Mouse (Mus musculus) brain, embryonic 14.5 days (tissue): ENCODE data around the gene Taf1a. TPM values are rescaled to one million over a fixed set of nuclear protein-coding genes. Genes with fewer than 3 reads are reported as not detected.
"Not testable (repeated sequence)": the region's sequence is repeated elsewhere in the genome, so short reads cannot be mapped to it uniquely, and the experiment has no call there.

Experiments used
- DNase-seq: peaks from one replicate; pipeline ENCODE4 v3.0.0-alpha.2; 2011; ENCODE audit warnings: low read depth
- CTCF ChIP-seq: fragments of 200-500 bp; IDR thresholded peaks from 2 replicates; pipeline ENCODE4 v1.5.1; 2012; ENCODE audit warnings: inconsistent platforms, mild to moderate bottlenecking, moderate library complexity, borderline replicate concordance; ENCODE audit not compliant: insufficient read depth, insufficient read length; ENCODE audit errors: extremely low read depth
- POLR2A ChIP-seq: fragments of 200-500 bp; IDR thresholded peaks from 2 replicates; pipeline ENCODE4 v1.6.1; 2012; ENCODE audit warnings: mild to moderate bottlenecking, inconsistent platforms, borderline replicate concordance; ENCODE audit not compliant: poor library complexity, insufficient read depth, insufficient read length, severe bottlenecking; ENCODE audit errors: extremely low read depth
- polyA plus RNA-seq: library from polyadenylated mRNA; depleted of rRNA; stranded (reverse); fragments of >200 nt; gene quantifications from 2 replicates; pipeline ENCODE4 v1.2.3, GENCODE M21; 2012

Taf1a gene
- polyA plus RNA-seq, 1 experiment = 24.5 TPM

- DNase-seq = peak; percentile 99
- TF ChIP-seq POLR2A (peak; percentile 75), CTCF (no peak)
Observed at GRCm38 (mm10) chr1:183369427-183370014, 19.3 kb upstream of the Taf1a start, which contains the start of gene Mia3. Gene Mia3, minus strand, starts transcription at chr1:183369553.

GRCm38 (mm10) chr1:183374728-183375127, 14.1 kb upstream of the Taf1a start:
- TF ChIP-seq CTCF (no peak), POLR2A (no peak)

DNA sequence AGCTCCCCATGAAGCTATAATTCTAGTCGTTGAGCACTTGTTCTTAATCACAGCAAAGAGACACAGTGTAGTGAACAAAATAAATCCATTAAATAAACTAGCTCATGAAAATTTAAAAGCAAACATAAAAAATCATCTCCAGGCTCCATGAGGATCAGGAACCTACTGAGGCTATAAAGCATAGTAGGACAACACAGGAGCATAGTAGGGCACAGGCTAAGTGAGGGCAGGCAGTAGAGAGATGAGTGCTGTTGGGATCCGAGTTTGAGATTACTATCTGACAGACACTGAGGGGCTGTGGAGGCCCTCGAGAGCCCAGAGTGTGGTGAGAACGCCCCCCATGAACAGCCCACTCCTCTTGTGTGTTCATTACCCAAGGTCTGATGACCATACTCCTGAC, 11.7 kb upstream of the Taf1a start:
- TF ChIP-seq CTCF (no peak), POLR2A (no peak)

More at GRCm38 (mm10) chr1:183374728-183375127, 14.1 kb upstream of the Taf1a start:
- no peak for DNase-seq

DNA sequence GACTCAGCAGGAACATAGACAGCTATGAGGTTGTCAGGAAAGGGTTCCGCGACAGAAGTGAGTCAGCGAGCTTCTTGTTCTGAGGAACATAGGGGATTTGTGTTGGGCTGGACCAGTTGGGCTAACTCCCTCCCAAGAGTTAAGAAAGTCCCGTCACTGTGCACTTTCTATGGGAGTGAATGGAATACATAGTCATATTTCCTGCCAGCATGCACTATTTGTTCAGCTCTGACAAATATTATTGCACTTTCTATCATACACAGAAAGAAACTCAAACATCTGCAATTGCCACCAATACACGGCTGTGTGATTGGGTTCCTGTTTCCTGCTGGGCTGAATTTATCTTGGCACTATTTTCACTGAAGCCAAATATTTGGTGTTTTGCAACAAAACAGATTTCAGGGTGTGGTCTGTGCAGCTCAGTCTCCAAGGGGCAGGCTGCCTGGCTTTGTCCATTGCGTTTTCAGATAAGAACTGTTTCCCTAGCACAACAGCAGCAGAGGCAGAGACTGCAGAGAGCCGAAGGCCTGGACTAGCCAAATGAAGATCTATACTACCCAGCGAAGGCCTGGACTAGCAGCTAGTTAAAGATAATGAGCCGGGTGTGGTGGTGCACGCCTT, 10.3 kb upstream of the Taf1a start:
- DNase-seq = peak; percentile 3

More for the DNA sequence above, 11.7 kb upstream of the Taf1a start:
- DNase-seq = no peak

GRCm38 (mm10) chr1:183379376-183379775, 9.4 kb upstream of the Taf1a start:
- not testable (repeated sequence) for DNase-seq

More for the DNA sequence above, 10.3 kb upstream of the Taf1a start:
- no peak for TF ChIP-seq CTCF
- TF ChIP-seq POLR2A = no peak

GRCm38 (mm10) chr1:183381816-183382215, 7.0 kb upstream of the Taf1a start:
- no peak for DNase-seq
- TF ChIP-seq POLR2A (no peak), CTCF (no peak)

GRCm38 (mm10) chr1:183382621-183383020, 6.2 kb upstream of the Taf1a start:
- TF ChIP-seq POLR2A (no peak), CTCF (no peak)
- no peak for DNase-seq

DNA sequence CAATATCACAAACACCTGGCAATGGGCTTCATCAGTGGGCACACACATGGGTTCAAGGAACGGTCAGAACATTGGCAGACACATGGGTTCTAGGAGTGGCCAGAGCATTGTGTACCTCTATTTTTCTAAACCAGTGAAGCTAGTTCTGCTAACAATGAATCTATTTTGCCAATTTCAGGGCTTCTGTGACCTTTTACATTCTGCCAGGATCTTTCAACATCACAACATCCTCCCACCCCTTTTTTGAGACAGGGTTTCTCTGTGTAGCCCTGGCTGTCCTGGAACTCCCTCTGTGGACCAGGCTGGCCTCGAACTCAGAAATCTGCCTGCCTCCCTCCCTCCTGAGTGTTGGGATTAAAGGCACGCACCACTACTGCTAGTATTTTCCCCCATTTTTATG, 1.4 kb upstream of the Taf1a start:
- DNase-seq = not testable (repeated sequence)

DNA sequence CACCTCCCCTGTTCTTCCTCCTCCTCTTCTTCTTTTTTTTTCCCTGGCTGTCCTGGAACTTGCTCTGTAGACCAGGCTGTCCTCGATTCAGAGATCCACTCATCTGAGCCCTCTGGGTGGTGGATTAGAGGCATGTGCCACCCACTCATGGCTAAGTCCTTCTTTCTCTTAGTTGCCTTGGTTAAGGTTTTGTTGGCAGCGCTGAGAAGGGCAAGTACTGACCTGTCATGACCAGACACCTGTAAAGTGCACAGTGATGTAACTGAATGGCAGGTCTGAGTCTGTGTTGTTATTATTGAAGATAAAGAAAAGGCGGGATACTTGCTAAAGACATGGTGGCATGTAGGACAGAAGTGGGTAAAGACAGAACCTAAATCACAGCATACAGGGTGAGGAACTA, 14.6 kb downstream of the Taf1a start:
- DNase-seq = no peak
- TF ChIP-seq CTCF = no peak
- TF ChIP-seq POLR2A = no peak

DNA sequence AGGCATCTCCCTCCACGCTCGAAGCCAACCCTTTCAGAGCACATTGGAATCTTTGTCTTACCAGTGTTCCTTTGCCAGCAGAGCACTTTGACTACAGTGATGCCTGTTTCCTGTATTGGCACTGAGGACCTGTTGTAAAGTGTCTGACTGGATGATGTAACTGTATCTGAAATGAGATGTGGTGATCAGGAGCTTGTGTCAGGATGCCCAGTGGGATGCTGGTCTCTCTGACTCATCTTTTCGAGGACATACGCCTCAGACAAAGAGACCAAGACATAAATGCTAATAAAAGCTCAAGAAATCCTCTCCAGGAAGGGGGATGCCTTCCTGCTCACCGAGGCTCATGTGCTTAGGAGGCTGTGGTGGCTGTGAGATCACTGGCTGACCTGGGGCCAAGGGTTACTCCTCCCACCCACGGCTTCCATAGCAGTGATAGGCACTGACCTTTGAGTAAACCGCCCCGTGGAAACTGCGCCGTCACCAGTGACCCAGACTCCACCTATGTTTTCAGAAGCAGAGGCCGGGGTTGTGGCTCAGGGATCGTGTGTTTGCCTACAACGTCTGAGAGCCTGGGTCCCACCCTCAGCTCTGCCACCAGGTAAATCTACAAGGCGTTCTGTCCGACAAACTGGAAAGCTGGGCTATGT, 25.4 kb downstream of the Taf1a start:
- TF ChIP-seq CTCF (no peak), POLR2A (no peak)

DNA sequence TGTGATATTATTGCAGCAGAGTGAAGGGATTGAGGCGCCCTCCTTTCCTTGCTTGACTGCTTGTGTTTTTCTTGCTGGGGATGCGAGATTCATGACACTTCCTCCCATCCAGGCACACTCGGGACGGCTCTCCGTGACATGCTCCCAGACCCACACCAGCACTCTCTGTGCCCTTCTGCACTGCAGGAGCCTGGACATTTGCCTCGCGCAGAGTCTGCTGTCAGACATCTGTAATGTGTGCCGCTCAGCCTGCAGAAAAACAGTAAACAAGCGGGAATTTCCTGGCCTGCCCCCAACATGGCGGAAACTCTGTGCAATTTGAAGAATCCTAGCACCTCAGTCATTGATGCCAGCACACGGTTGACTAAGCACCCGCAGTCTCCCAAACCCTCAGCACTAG, 29.1 kb downstream of the Taf1a start, which contains the start of gene Hhipl2:
Gene Hhipl2, plus strand, starts transcription at position 343 of the 400 bp plus-strand sequence.
- DNase-seq = peak; percentile 19
- TF ChIP-seq CTCF (no peak), POLR2A (no peak)

More for the DNA sequence above, 25.4 kb downstream of the Taf1a start:
- no peak for DNase-seq

DNA sequence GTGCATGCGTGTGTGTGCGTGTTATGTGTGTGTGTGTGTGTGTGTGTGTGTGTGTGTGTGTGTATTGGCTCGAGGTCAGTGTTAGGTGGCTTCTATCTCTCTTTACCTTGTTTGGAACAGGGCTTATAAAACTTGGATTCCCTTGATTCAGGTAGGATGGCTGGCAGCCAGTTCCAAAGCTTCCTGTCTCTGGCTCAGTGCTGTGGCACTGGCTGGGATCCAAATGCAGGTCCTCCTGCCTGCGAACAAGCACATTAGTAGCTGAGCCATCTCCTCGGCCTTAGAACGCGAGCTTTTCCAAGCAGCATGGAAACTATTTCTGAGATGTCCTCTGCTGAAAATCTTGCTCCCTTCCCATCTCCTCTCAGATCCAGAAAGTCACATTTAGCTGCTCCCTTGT, 31.0 kb downstream of the Taf1a start:
- no peak for TF ChIP-seq POLR2A
- no peak for TF ChIP-seq CTCF
- peak; percentile 7 for DNase-seq

DNA sequence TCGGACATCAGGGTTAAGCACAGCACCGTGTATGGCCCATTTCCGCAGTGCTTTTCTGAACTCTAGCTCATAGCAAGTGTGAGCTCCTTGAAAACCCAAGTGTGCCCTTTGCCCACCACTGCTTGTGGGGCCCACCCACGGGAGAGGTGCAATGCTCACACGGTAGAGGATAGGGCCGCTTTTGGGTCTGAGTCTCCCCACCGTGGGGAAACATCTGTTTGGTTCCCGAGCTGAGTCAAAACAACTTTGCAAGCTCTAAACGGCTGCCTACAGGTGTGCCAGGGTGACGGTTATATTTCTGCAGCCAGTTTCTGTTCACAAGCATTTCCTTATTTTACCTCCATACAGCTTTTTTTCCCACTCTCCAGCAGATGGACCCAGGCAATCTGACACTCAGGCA, 31.5 kb downstream of the Taf1a start:
- TF ChIP-seq POLR2A = no peak
- no peak for TF ChIP-seq CTCF
- no peak for DNase-seq

DNA sequence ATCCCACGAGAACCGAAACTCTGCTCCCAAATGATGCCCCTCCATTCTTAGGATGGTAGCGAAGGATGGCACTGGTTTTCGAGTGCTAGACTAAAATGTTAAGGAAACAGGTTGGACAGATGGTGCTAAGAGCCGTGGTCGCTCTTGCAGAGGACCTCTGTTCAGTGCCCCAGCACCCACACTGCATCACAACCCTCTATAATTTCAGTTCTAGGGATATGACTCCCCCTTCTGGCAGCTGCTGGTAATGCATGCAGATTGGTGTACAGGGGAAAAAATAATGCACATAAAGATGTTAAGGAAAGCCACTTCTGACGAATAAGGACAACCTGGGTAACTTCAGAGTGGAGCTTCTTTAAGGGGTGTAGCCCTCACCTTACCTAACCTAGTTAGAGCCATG, 35.3 kb downstream of the Taf1a start:
- TF ChIP-seq POLR2A (no peak), CTCF (no peak; the same call in 1 of the 2 replicates)
- DNase-seq = no peak
